Mouse (Mus musculus): Measurements from ENCODE around the gene Lgals9. TPM values are rescaled to one million over a fixed set of nuclear protein-coding genes. Genes with fewer than 3 reads are reported as not detected.

Lgals9 gene
- 526 and 586 TPM in 2 replicates for polyA plus RNA-seq (2015; fragmentation: Nextera tagmentation; extraction: Ambion mirVana)

GRCm38 (mm10) chr11:78984483-78985177 lies at the start of gene Lgals9:
Gene Lgals9, minus strand, starts transcription at chr11:78984946.
- H3K4me1 ChIP-seq (replicated peaks; ENCODE audit: control insufficient read depth, insufficient read depth, low read length): 0 out of 2 replicates have a peak, but pooled peaks cover 13% of the 10 kb centered on the region
- peak within 1 kb of the TSS; percentile 74 for H3K4me2 ChIP-seq (replicated peaks; ENCODE audit: low read depth)
- H3K36me3 ChIP-seq (ENCODE audit: control insufficient read depth, insufficient read depth): no peaks in the 10 kb centered on the region
- peak within 1 kb of the TSS; percentile 63 for H3K4me3 ChIP-seq (ENCODE audit: low read depth, low read length)
- no peaks in the 10 kb centered on the region for H3K9me3 ChIP-seq (ENCODE audit: control insufficient read depth)
- H3K27ac ChIP-seq (ENCODE audit: low read depth, low read length): peak within 1 kb of the TSS; percentile 89
- 21% methylated on average over 10 of the region's 10 CpGs for WGBS
- peak; percentile 78 for ATAC-seq
- H3K9ac ChIP-seq (ENCODE audit: low read depth, low read length): peak within 1 kb of the TSS; percentile 64
- TF ChIP-seq CTCF (IDR thresholded peaks at IDR 0.05; ENCODE audit: low read depth): peak; percentile 14; the same call in 1 of the 2 replicates
- H3K27me3 ChIP-seq (replicated peaks; ENCODE audit: control insufficient read depth, insufficient read depth, low read length): no peaks in the 10 kb centered on the region

GRCm38 (mm10) chr11:79033636-79034035 lies 48.9 kb upstream of the Lgals9 start:
- Histone ChIP-seq H3K4me2 (replicated peaks; ENCODE audit: low read depth) (no peak overlapping the region), H3K4me3 (ENCODE audit: low read depth, low read length) (no peak overlapping the region), H3K9me3 (ENCODE audit: control insufficient read depth) (no peaks in the 10 kb centered on the region), H3K27ac (ENCODE audit: low read depth, low read length) (no peak overlapping the region), H3K27me3 (replicated peaks; ENCODE audit: control insufficient read depth, insufficient read depth, low read length) (no peaks in the 10 kb centered on the region), H3K4me1 (replicated peaks; ENCODE audit: control insufficient read depth, insufficient read depth, low read length) (no peaks in the 10 kb centered on the region), H3K9ac (ENCODE audit: low read depth, low read length) (no peak overlapping the region), H3K36me3 (ENCODE audit: control insufficient read depth, insufficient read depth) (peaks cover 77% of the 10 kb centered on the region)
- TF ChIP-seq CTCF (IDR thresholded peaks at IDR 0.05; ENCODE audit: low read depth): no peak
- no peak for ATAC-seq
- WGBS: 90% methylated on average over 11 of the region's 11 CpGs

- Histone ChIP-seq H3K9ac (ENCODE audit: low read depth, low read length) (no peak overlapping the region), H3K4me3 (ENCODE audit: low read depth, low read length) (no peak overlapping the region), H3K4me2 (replicated peaks; ENCODE audit: low read depth) (no peak overlapping the region), H3K9me3 (ENCODE audit: control insufficient read depth) (no peaks in the 10 kb centered on the region), H3K4me1 (replicated peaks; ENCODE audit: control insufficient read depth, insufficient read depth, low read length) (no peaks in the 10 kb centered on the region), H3K36me3 (ENCODE audit: control insufficient read depth, insufficient read depth) (peaks cover 77% of the 10 kb centered on the region), H3K27ac (ENCODE audit: low read depth, low read length) (no peak overlapping the region), H3K27me3 (replicated peaks; ENCODE audit: control insufficient read depth, insufficient read depth, low read length) (no peaks in the 10 kb centered on the region)
- TF ChIP-seq CTCF (IDR thresholded peaks at IDR 0.05; ENCODE audit: low read depth): no peak
- ATAC-seq: no peak
- WGBS: 67% methylated on average over 12 of the region's 12 CpGs
Observed at GRCm38 (mm10) chr11:79033021-79033420, 48.3 kb upstream of the Lgals9 start.

GRCm38 (mm10) chr11:79031452-79031746 lies 46.7 kb upstream of the Lgals9 start:
- H3K9me3 ChIP-seq (ENCODE audit: control insufficient read depth): no peaks in the 10 kb centered on the region
- H3K27ac ChIP-seq (ENCODE audit: low read depth, low read length): no peak overlapping the region
- H3K27me3 ChIP-seq (replicated peaks; ENCODE audit: control insufficient read depth, insufficient read depth, low read length): no peaks in the 10 kb centered on the region
- no peak for TF ChIP-seq CTCF (IDR thresholded peaks at IDR 0.05; ENCODE audit: low read depth)
- no peak overlapping the region for H3K4me2 ChIP-seq (replicated peaks; ENCODE audit: low read depth)
- H3K36me3 ChIP-seq (ENCODE audit: control insufficient read depth, insufficient read depth): peaks cover 77% of the 10 kb centered on the region
- 56% methylated on average over 5 of the region's 5 CpGs for WGBS
- H3K9ac ChIP-seq (ENCODE audit: low read depth, low read length): no peak overlapping the region
- no peaks in the 10 kb centered on the region for H3K4me1 ChIP-seq (replicated peaks; ENCODE audit: control insufficient read depth, insufficient read depth, low read length)
- 0 out of 2 replicates have a peak, but pooled peaks have one; percentile 12 for ATAC-seq
- H3K4me3 ChIP-seq (ENCODE audit: low read depth, low read length): no peak overlapping the region

- no peak overlapping the region for H3K9ac ChIP-seq (ENCODE audit: low read depth, low read length)
- ATAC-seq: peak; percentile 58
- no peak overlapping the region for H3K4me3 ChIP-seq (ENCODE audit: low read depth, low read length)
- 38% methylated on average over 18 of the region's 19 CpGs for WGBS
- H3K4me2 ChIP-seq (replicated peaks; ENCODE audit: low read depth): no peak overlapping the region
- peaks cover 76% of the 10 kb centered on the region for H3K36me3 ChIP-seq (ENCODE audit: control insufficient read depth, insufficient read depth)
- no peaks in the 10 kb centered on the region for H3K4me1 ChIP-seq (replicated peaks; ENCODE audit: control insufficient read depth, insufficient read depth, low read length)
- peak; percentile 98 for TF ChIP-seq CTCF (IDR thresholded peaks at IDR 0.05; ENCODE audit: low read depth)
- H3K9me3 ChIP-seq (ENCODE audit: control insufficient read depth): no peaks in the 10 kb centered on the region
- H3K27me3 ChIP-seq (replicated peaks; ENCODE audit: control insufficient read depth, insufficient read depth, low read length): no peaks in the 10 kb centered on the region
- no peak overlapping the region for H3K27ac ChIP-seq (ENCODE audit: low read depth, low read length)
Observed at GRCm38 (mm10) chr11:79030570-79031451, 46.1 kb upstream of the Lgals9 start.

- 0 out of 2 replicates have a peak overlapping the region, but pooled peaks have one; percentile 21 for H3K27ac ChIP-seq (ENCODE audit: low read depth, low read length)
Observed at GRCm38 (mm10) chr11:79023751-79024150, 39.0 kb upstream of the Lgals9 start.

More at GRCm38 (mm10) chr11:79023751-79024150, 39.0 kb upstream of the Lgals9 start:
- H3K9ac ChIP-seq (ENCODE audit: low read depth, low read length): no peak overlapping the region
- ATAC-seq: no peak
- no peak overlapping the region for H3K4me3 ChIP-seq (ENCODE audit: low read depth, low read length)
- WGBS: 71% methylated on average over 6 of the region's 6 CpGs
- H3K4me2 ChIP-seq (replicated peaks; ENCODE audit: low read depth): no peak overlapping the region
- H3K4me1 ChIP-seq (replicated peaks; ENCODE audit: control insufficient read depth, insufficient read depth, low read length): 0 out of 2 replicates have a peak, but pooled peaks cover 3% of the 10 kb centered on the region
- H3K9me3 ChIP-seq (ENCODE audit: control insufficient read depth): no peaks in the 10 kb centered on the region
- no peaks in the 10 kb centered on the region for H3K27me3 ChIP-seq (replicated peaks; ENCODE audit: control insufficient read depth, insufficient read depth, low read length)
- H3K36me3 ChIP-seq (ENCODE audit: control insufficient read depth, insufficient read depth): peaks cover 94% of the 10 kb centered on the region
- TF ChIP-seq CTCF (IDR thresholded peaks at IDR 0.05; ENCODE audit: low read depth): no peak

Data from intestine, postnatal 0 days (tissue).